Mouse (Mus musculus) embryonic fibroblast, embryonic 13.5 days (primary cell): Measurements from ENCODE around the gene Slc35f1.

Source experiments
- CTCF ChIP-seq: IDR thresholded peaks from 2 replicates; pipeline ENCODE4 v1.5.1; 2011; ENCODE audit warnings: mild to moderate bottlenecking, control low read depth, low read length, moderate library complexity, borderline replicate concordance; ENCODE audit not compliant: insufficient read depth
- POLR2A ChIP-seq: IDR thresholded peaks from 2 replicates; pipeline ENCODE4 v1.6.1; 2011; ENCODE audit warnings: low read depth, mild to moderate bottlenecking, control low read depth, low read length, moderate library complexity

DNA sequence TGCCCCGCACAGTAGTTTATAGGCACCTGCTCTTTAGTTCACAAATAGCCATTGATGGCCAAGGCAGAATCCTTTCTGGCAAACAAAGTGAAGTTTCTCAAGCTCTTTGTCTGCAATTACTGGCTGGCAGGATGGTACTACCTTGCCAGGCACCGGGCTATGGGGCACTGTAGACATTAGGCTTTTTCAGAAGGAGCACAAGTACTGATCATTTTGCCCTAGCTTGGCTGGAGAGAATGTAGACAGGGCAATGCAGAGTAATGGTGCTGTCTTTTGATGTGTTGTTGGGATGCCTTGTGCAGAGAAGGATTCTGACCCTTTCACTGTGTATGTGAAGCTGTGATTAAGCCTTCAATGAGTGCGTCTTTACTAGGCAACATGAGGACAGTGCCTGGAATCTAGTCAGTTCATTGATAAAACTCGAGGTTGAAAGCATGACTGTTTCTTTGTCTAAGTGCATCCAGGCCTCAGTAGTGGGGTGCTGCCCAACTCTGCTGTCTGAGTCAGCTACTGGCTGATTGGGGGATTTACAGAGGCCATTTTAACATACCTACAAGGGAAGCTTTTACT, 57.8 kb downstream of the Slc35f1 start:
- TF ChIP-seq POLR2A (no peak), CTCF (no peak)
